Mouse (Mus musculus): ENCODE results near the gene Tmem63c. TPM values are rescaled to one million over a fixed set of nuclear protein-coding genes. Genes with fewer than 3 reads are reported as not detected.

Tmem63c gene
- polyA plus RNA-seq, 1 experiment, result not detected

DNA sequence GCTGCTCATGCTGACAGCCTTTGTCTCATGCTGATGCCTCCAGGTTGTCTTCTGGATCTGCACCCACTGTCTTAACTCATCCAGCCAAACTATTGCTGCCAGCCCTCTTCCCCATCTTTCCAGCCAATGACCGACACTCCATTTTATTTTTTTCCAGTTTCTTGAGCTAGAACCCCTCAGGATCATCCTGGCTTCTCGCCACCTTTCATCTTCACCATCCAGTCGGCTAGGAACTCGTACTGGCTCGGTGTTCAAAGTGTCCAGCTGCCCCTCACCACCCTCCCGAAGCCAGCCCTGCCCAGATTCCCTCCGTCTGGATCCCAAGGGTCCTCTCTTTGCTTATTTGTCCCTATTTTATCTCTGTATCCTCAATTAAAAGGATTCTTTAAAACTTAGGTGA lies 33.7 kb downstream of the Tmem63c start:
- TF ChIP-seq CTCF (IDR thresholded peaks at IDR 0.05; ENCODE audit: insufficient read depth, low read depth, low read length), result no peak
- TF ChIP-seq POLR2A (IDR thresholded peaks at IDR 0.05; ENCODE audit: insufficient read depth, low read depth, low read length), result no peak
- 73% methylated on average over 7 of the region's 7 CpGs for WGBS
- no peak overlapping the region for H3K27ac ChIP-seq (ENCODE audit: insufficient read depth, low read depth, low read length)
- H3K4me1 ChIP-seq (ENCODE audit: control insufficient read depth, insufficient read depth, low read length), result peaks cover 2% of the 10 kb centered on the region; the same call in 1 of the 2 replicates
- H3K4me3 ChIP-seq (ENCODE audit: insufficient read depth, low read depth, low read length), result no peak overlapping the region

DNA sequence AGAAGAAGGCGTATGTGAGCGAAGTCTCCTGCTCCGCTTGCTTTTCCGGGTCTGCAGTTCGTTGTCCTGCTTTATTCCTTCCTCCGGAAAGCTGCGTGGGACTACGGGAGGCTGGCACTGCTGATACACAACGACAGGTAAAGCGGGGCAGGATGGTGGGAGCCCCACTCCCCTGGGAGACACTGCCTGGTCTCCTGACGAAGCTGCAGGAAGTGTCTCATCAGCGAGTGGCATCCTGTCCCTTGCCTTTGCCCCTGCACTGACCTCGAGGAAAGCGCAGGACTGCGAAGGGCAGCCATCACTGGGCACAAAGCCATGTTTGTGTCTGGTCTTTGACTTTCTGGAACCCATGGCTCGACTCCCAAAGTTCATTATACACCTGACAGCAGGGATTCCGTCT lies 35.9 kb downstream of the Tmem63c start:
- no peak for TF ChIP-seq CTCF (IDR thresholded peaks at IDR 0.05; ENCODE audit: insufficient read depth, low read depth, low read length)
- no peak for TF ChIP-seq POLR2A (IDR thresholded peaks at IDR 0.05; ENCODE audit: insufficient read depth, low read depth, low read length)
- 74% methylated on average over 17 of the region's 17 CpGs for WGBS
- H3K27ac ChIP-seq (ENCODE audit: insufficient read depth, low read depth, low read length), result no peak overlapping the region
- no peak overlapping the region for H3K4me3 ChIP-seq (ENCODE audit: insufficient read depth, low read depth, low read length)
- peaks cover 2% of the 10 kb centered on the region; the same call in 1 of the 2 replicates for H3K4me1 ChIP-seq (ENCODE audit: control insufficient read depth, insufficient read depth, low read length)

DNA sequence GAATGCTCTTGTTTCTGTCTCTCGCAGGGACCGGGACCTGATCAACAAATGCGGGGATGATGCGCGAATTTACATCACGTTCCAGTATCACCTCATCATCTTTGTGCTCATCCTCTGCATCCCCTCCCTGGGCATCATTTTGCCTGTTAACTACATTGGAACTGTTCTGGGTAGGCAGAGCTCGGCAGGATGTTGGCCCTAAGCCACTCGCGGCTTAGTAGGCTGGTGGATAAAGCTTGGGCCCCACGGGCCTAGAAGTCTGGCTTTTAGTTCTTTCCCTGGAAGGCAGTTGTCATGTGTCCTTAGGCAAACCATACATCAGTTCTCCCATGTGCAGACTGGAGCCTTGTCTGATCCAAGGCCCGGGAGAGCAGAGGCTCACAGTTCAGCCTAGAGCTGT lies 44.3 kb downstream of the Tmem63c start:
- Histone ChIP-seq H3K4me1 (ENCODE audit: control insufficient read depth, insufficient read depth, low read length) (peaks cover 6% of the 10 kb centered on the region; the same call in 1 of the 2 replicates), H3K27ac (ENCODE audit: insufficient read depth, low read depth, low read length) (no peak overlapping the region), H3K4me3 (ENCODE audit: insufficient read depth, low read depth, low read length) (no peak overlapping the region)
- TF ChIP-seq POLR2A (IDR thresholded peaks at IDR 0.05; ENCODE audit: insufficient read depth, low read depth, low read length), result no peak
- no peak for TF ChIP-seq CTCF (IDR thresholded peaks at IDR 0.05; ENCODE audit: insufficient read depth, low read depth, low read length)
- 81% methylated on average over 11 of the region's 11 CpGs for WGBS

DNA sequence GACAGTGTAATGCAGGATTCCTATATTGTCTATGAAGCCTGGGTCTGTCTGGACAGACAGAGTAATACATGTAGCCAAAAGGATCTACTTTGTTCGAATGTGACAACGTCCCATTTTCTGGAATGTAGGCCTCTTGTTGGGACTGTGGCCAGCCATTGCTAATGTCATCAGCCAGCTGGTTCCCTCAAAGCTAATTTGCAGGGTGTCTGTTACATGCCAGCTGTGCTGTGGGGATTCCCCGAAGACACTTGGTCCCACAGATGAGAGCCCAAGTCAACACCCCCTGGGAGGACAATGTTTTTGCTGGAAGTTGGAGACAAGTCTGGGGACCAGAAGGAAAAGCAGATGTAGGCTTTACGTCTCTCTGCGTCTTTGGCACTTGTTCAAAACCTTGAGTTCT lies 45.3 kb downstream of the Tmem63c start:
- no peak overlapping the region for H3K4me3 ChIP-seq (ENCODE audit: insufficient read depth, low read depth, low read length)
- H3K27ac ChIP-seq (ENCODE audit: insufficient read depth, low read depth, low read length), result no peak overlapping the region
- TF ChIP-seq CTCF (IDR thresholded peaks at IDR 0.05; ENCODE audit: insufficient read depth, low read depth, low read length) (no peak), POLR2A (IDR thresholded peaks at IDR 0.05; ENCODE audit: insufficient read depth, low read depth, low read length) (no peak)
- H3K4me1 ChIP-seq (ENCODE audit: control insufficient read depth, insufficient read depth, low read length), result peaks cover 6% of the 10 kb centered on the region; the same call in 1 of the 2 replicates
- WGBS, result 58% methylated on average over 5 of the region's 5 CpGs

DNA sequence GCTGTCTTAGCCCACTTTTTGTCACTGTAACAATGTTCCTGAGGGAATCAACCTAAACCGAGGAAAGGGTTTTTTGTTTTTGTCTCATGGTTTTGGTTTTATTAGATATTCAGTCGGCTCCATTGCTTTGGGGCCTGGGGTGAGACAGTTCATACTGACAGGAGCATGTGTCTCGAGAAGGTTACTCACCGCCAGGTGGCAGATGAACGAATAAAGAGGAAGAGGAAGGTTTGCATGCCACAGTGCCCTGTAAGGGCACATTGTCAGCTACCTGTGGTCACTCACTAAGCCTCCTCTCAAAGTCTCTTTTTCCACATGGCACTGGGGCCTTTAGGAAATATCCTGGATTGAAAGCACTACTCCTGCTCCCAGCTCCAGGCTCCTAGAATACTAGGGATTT lies 49.4 kb downstream of the Tmem63c start:
- Histone ChIP-seq H3K4me3 (ENCODE audit: insufficient read depth, low read depth, low read length) (no peak overlapping the region), H3K4me1 (ENCODE audit: control insufficient read depth, insufficient read depth, low read length) (0 out of 2 replicates have a peak, but pooled peaks cover 5% of the 10 kb centered on the region), H3K27ac (ENCODE audit: insufficient read depth, low read depth, low read length) (no peak overlapping the region)
- WGBS, result 82% methylated on average over 5 of the region's 5 CpGs
- TF ChIP-seq POLR2A (IDR thresholded peaks at IDR 0.05; ENCODE audit: insufficient read depth, low read depth, low read length), result no peak
- no peak for TF ChIP-seq CTCF (IDR thresholded peaks at IDR 0.05; ENCODE audit: insufficient read depth, low read depth, low read length)

DNA sequence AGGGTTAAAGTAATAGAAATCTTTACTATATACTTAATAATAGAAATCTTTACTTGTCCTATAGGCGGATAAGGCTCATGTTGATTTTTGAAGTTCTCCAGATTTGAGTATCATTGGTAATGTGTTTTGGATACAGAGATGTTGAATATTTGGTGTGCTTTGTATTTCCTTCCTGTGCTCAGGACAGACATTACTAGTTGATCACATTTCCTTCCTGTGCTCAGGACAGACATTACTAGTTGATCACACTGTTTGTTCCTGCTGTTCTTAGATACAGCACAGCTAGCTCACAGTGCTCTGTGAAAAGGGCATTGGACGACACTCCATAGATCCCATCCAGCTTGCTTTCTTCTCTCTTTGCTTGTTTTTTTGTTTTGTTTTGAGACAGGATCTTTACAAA lies 55.5 kb downstream of the Tmem63c start:
- Histone ChIP-seq H3K4me3 (ENCODE audit: insufficient read depth, low read depth, low read length) (no peak overlapping the region), H3K4me1 (ENCODE audit: control insufficient read depth, insufficient read depth, low read length) (no peaks in the 10 kb centered on the region), H3K27ac (ENCODE audit: insufficient read depth, low read depth, low read length) (no peak overlapping the region)
- TF ChIP-seq CTCF (IDR thresholded peaks at IDR 0.05; ENCODE audit: insufficient read depth, low read depth, low read length) (no peak), POLR2A (IDR thresholded peaks at IDR 0.05; ENCODE audit: insufficient read depth, low read depth, low read length) (no peak)
- 97% methylated on average over 2 of the region's 2 CpGs for WGBS

DNA sequence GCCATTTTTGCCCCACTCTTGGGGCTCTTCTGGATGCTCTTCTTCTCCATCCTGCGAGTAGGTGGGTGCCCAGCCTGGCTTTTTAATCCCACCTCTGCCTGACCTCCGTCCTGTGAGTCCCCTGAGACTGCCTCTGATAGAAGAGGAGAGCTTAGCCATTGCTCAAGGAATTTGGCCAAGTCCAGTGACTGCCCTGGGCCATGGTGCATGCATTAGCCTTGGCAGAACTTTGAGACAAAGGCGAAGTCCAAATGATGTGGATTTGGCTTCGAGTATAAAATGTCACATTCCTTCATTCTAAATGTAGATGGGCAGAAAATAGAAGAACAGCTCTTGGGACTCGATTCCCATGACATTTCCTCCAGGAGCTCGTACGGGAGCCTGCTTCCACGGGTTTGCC lies 61.7 kb downstream of the Tmem63c start:
- Histone ChIP-seq H3K4me3 (ENCODE audit: insufficient read depth, low read depth, low read length) (no peak overlapping the region), H3K4me1 (ENCODE audit: control insufficient read depth, insufficient read depth, low read length) (no peaks in the 10 kb centered on the region), H3K27ac (ENCODE audit: insufficient read depth, low read depth, low read length) (no peak overlapping the region)
- WGBS, result 71% methylated on average over 8 of the region's 8 CpGs
- TF ChIP-seq CTCF (IDR thresholded peaks at IDR 0.05; ENCODE audit: insufficient read depth, low read depth, low read length) (no peak), POLR2A (IDR thresholded peaks at IDR 0.05; ENCODE audit: insufficient read depth, low read depth, low read length) (no peak)

DNA sequence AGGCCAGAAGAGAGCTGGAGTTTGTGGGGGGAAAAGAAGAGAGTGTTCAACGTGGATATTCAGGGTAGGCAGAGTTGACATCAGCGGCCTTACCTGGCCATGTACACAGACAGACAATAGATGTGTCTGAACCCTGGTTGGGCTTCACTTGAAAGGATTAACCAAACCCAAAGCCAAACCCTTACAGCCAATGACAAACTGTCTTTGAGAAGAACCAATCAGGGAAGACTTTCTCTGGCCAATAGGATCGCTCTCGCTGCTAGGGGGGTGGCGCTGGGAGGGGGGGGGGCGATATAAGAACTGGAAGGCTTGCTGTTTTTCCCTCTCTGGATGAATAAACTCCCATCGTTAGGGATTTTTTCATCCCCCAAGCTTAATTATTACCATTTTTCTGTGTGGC lies 66.1 kb downstream of the Tmem63c start:
- no peak overlapping the region for H3K27ac ChIP-seq (ENCODE audit: insufficient read depth, low read depth, low read length)
- WGBS, result 58% methylated on average over 7 of the region's 7 CpGs
- TF ChIP-seq CTCF (IDR thresholded peaks at IDR 0.05; ENCODE audit: insufficient read depth, low read depth, low read length), result no peak
- no peak for TF ChIP-seq POLR2A (IDR thresholded peaks at IDR 0.05; ENCODE audit: insufficient read depth, low read depth, low read length)
- H3K4me3 ChIP-seq (ENCODE audit: insufficient read depth, low read depth, low read length), result no peak overlapping the region
- 0 out of 2 replicates have a peak, but pooled peaks cover under 1% of the 10 kb centered on the region for H3K4me1 ChIP-seq (ENCODE audit: control insufficient read depth, insufficient read depth, low read length)

DNA sequence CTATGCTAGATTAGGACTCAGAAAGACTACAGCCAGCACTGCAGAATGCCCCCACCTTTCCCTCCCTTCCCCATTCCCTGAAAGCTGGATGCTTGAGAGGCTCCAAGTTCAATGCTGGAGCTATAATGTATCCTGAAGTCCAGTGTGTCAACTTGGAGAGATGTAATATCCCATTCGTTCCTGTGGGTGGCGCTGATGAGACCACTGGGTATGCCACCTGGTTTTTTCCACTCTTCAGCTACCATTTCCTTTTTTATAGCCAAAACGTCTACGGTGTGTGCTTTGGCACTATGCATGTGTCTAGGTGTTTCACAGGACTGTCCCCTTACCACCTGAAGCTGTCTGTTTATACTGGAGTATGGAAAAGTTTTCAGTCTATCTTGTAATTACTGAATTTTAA lies 67.2 kb downstream of the Tmem63c start:
- WGBS, result 49% methylated on average over 4 of the region's 4 CpGs
- TF ChIP-seq POLR2A (IDR thresholded peaks at IDR 0.05; ENCODE audit: insufficient read depth, low read depth, low read length) (no peak), CTCF (IDR thresholded peaks at IDR 0.05; ENCODE audit: insufficient read depth, low read depth, low read length) (no peak)
- Histone ChIP-seq H3K4me1 (ENCODE audit: control insufficient read depth, insufficient read depth, low read length) (peaks cover 4% of the 10 kb centered on the region; the same call in 1 of the 2 replicates), H3K4me3 (ENCODE audit: insufficient read depth, low read depth, low read length) (no peak overlapping the region), H3K27ac (ENCODE audit: insufficient read depth, low read depth, low read length) (no peak overlapping the region)

DNA sequence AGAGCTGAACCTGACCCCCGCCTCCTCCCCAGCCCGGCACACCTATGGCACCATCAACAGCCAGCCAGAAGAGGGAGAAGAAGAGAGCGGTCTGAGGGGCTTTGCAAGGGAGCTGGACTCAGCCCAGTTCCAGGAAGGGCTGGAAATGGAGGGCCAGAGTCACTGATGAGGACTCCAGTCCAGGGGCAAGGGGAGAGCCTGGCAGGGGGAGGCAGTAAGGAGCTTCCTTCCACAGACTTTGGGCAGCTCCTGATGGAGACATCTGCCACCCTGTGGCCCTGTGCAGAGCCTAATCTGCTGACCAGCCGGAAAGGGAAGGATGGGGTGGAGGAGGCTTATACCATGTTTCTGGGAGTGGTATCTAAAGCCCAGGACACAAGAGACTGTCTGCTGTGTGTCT lies 68.1 kb downstream of the Tmem63c start:
- Histone ChIP-seq H3K27ac (ENCODE audit: insufficient read depth, low read depth, low read length) (no peak overlapping the region), H3K4me1 (ENCODE audit: control insufficient read depth, insufficient read depth, low read length) (peaks cover 4% of the 10 kb centered on the region; the same call in 1 of the 2 replicates), H3K4me3 (ENCODE audit: insufficient read depth, low read depth, low read length) (no peak overlapping the region)
- WGBS, result 77% methylated on average over 4 of the region's 4 CpGs
- TF ChIP-seq POLR2A (IDR thresholded peaks at IDR 0.05; ENCODE audit: insufficient read depth, low read depth, low read length) (no peak), CTCF (IDR thresholded peaks at IDR 0.05; ENCODE audit: insufficient read depth, low read depth, low read length) (no peak)

All from olfactory bulb, adult 2 months (tissue).